Mouse (Mus musculus) frontal cortex, postnatal 25 days (tissue): ENCODE results near the gene Vsig10.
A peak's percentile ranks its signal among the peaks of the same experiment; 100 is the strongest.
"Not testable (repeated sequence)": the region's sequence is repeated elsewhere in the genome, so short reads cannot be mapped to it uniquely, and the experiment has no call there.

Experiments
- DNase-seq, 2 experiments: peaks; one replicate each; pipeline ENCODE4 v3.0.0; 2022; ENCODE audit warnings: low spot score in 2 of 2

The Vsig10 gene

DNA sequence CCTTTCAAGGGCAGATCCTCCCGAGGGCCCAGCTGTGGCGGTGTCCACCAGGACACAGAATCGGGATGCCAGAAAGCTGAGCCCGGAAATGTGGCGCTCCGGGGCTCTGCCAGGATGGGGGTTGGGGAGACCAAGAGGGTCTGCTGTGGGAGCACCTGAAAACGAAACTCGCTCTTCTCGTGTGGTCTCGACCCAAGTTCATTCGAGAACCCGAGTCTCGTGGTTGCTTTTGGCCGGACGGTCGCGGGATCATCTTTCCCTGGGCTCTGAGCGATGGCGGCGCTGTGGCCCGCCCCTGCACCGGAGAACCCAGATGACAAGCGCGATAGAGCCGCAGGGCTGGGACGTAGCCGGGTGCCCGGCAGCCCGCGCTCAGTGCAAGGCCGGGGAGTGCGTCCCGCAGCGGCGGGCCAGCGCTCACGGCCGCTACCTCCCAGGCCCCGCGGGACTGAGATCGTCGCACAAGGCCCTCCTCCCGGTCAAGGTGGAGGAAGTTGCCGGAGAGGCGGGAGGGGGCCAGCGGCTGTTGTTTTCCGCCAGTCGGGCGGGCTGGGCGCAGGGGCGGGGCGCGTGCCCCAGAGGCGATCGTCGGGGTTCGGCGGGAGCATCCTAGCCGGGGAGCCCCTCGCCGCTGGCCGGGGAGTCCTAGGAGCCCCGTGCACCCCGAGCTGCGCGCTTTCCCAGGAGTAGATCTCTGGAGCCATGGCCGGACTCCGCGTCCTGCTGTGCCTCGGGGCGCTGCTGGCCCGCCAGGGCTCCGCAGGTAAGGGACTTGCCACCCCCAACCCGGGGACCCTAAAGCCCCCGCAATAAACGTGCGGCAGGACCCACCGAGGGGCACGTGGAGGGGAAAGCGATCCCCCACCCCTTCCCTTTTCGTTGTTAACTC, at the start of gene Vsig10:
Vsig10 (plus strand) TSS at position 343 of the 889 bp plus-strand sequence.
- DNase-seq: peak in 1 of 2 experiments; percentile 29

DNA sequence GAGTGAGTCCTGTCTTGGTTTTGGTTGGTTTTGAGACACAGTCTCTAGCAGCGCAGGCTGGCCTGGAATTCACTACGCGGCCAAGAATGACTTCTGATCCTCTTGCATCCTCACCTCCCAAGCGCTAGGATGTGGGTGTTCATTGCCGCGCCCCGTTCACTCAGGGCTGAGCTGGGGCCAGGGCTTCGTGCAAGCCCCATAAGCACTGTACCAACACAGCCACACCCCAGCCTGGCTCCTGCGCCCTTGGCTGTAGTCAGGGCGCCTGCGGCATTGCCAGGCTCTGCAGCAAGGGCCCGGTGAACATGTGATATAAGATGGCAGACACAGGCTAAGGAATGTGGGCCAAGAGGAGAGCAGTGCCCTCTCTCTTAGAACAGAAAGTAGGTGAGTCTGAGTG, 49.5 kb upstream of the Vsig10 start:
- no peak for DNase-seq

GRCm38 (mm10) chr5:117271945-117272344, 46.9 kb upstream of the Vsig10 start:
- DNase-seq: peak; percentile 46 to 55

DNA sequence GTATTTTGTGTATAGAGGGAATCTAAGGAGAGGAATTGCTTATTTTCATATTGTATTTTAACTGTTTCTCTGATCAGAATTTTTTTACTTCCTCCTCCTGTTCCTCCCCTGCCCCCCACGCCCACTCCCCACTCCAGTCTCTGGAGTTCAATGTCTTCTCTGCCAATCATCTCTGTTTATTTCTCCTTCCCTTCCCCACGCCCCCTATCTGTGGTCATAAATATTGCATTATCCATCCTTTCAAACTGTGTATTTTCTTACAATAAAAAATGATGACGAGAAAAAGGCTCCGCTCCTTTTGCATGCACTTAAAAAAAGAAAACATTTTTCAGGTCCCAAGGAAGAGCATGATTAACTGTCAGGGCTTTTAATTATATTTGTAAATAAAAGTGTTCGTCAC, 44.1 kb upstream of the Vsig10 start:
- no peak for DNase-seq

DNA sequence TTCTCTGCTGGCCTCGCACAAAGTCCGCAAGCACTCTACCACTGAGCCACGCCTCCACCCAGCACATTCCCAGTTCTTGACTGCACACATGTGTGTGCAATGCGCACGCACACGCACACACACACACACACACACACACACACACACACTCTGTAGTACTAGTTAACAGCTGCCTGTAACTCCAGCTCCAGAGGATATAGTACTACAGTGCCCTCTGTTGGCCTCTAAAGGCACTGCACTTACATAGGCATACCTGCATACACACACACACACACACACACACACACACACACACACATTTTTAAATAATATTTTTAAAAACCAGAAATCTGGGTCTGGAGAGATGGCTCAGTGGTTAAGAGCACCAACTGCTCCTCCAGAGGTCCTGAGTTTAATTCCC, 41.1 kb upstream of the Vsig10 start:
- DNase-seq: no peak

DNA sequence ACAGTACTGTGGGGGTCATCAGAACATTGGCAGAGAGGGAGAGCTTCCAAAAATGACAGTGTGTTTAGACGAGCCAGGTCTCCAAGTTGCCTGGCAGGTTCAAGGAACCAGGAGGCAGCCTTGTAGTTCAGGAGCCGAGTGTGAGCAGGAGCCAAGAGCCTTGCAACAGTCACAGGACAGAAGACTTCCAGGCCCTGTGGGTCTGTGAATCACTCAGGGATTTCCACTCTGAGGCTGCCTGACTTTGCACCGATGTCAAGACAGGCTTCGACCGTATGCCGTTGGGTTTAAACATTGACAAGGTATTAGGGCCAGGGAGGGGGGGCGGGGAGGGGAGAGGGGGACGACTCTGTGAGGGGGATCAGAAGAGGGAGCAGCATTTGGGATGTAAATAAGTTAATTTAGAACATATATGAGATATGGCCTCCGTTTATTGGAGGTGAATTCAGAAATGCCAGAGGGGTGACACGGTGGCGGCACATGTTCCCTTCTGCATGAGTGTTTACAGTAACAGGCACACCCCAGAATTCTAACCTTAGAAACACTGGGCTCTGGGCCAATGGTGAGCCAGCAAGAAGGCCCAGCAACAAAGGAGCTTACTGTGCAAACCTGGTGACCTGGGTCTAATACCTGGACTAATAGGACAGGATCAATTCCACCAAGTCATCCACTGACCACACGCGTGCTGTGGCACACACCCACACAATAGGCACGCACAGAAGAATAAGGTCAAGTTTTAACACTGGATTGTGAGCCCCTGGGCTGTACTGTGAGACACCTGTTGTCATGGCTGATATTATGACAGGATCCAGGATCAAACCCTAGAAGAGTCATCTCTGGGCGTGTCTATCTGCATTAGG, 39.8 kb upstream of the Vsig10 start:
- DNase-seq: no peak

DNA sequence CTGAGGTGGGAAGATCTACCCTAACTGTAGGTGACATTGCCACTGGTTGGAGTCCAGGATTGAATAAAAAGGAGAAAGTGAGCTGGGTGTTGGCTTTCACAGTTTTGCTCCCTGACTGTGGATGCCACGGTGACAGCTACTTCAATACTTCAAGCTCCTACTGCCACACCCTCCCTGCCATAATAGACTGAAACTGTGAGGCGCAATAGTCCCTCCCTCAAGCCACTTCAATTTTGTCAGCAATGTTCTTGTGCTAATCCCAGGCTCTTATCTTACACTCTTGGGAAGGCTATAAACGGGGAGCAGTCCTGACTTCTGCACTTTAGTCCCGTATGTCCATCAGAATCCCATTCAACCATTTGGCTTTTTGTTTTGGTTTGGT, 39.2 kb upstream of the Vsig10 start:
- no peak for DNase-seq

DNA sequence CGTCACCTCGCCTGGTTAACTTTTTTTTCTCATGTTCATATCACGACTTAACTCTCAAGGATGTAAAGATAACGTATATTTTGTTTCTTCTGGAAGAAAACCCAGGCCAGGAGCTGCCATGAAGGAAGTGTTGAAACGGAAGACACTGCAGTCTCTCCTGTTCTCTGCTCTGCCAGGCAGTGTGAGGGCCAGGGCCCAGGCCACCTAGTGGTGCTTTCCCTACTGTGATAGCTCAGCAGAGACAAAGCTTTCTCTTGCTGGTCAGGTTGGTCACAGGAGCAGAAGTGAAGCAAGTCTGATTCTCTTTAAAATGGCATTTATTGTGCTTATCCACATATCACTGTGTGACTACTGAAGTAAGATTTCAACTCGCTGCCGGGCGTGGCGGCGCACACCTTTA, 37.3 kb upstream of the Vsig10 start:
- DNase-seq: no peak

- no peak for DNase-seq
Measured at GRCm38 (mm10) chr5:117282360-117282759, 36.5 kb upstream of the Vsig10 start.

DNA sequence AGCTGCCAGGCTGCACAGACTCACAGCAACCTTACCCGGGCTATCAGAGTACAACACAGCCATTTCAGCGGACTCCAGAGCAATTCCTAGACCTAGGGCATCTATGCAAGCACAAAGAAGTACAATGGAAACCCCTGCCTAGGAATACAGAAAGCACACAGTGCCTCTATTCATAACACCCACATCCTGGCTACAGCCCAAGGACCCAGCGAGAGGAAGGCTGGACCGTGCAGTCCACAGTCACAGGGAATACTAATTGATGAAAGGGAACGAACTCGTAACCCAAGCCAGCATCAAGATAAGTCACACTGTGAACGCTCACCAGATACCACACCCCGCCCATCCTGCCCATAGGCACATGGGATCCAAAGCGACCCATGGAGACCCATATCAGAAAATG, 34.9 kb upstream of the Vsig10 start:
- no peak for DNase-seq

DNA sequence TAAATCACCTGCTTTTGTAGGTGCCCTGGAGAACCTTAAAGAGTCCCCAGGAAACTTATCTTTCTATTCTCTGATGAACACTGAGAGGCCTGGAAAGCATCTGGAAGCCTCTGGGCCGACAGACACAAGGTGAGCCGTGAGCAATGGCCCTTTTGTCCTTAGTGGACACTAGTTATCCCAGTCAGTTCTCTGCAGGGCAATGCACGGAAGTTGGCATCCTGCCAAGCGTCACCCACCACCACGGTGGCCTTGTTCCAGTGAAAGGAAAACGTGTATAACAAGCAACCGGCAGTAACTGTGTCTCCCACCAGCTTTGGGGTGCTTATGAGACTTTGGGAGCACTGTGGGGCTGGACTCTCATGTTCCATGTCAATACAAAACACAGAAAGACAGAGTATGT, 34.2 kb upstream of the Vsig10 start:
- DNase-seq: no peak

GRCm38 (mm10) chr5:117285266-117285665, 33.6 kb upstream of the Vsig10 start:
- no peak for DNase-seq

GRCm38 (mm10) chr5:117286286-117286685, 32.6 kb upstream of the Vsig10 start:
- DNase-seq: no peak

GRCm38 (mm10) chr5:117286831-117287822, 31.8 kb upstream of the Vsig10 start, which contains the start of gene Pebp1:
Pebp1 (minus strand) TSS chr5:117287625.
- peak; percentile 83 to 89 for DNase-seq

DNA sequence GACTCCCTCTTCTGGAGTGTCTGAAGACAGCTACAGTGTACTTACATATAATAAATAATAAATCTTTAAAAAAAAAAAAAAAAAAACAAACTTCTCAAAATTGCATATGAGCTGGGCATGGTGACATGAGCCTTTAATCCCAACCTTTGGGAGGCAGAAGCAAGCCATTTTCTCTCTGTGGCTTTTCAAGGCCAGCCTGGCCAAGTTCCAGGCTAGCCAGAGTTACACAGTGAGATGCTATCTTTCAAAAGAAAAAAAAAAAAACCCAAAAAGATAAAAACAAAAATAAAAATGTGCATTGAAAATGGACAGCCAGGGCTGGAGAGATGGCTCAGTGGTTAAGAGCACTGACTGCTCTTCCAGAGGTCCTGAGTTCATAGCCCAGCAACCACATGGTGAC, 29.2 kb upstream of the Vsig10 start:
- DNase-seq: no peak

DNA sequence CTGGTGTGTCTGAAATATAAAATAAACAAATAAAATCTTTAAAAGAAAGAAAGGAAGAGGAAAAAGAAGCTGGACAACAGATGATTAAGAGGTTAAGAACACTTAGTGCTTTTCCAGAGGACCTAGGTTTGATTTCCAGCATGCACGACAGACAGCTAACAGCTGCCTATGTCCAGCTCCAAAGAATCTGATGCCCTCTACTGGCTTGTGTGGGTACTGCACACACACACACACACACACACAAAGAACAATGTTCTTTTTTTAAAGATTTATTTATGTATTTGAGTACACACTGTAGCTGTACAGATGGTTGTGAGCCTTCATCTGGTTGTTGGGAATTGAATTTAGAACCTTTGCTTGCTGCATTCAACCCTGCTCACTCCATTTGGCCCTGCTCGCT, 28.8 kb upstream of the Vsig10 start:
- no peak for DNase-seq

DNA sequence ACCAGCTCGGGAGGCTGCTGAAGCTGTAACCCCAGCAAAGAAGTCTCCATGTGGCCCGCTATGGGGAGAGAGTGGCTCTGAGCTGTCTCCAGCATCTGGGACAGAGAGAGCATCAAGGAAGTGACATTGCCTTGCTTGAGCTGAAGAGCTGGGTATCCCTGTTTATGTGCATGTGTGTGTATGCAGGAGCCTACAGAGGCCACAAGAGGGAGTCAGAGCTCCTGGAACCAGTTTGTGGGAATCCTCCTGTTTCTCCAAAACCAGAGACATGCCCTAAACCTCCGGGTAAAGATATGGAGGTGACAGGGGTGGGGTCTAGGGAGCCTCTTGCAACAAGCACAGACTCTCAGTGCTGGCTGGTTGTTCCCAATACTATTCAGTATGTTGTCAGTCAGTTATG, 27.6 kb upstream of the Vsig10 start:
- no peak for DNase-seq

- no peak for DNase-seq
Measured at GRCm38 (mm10) chr5:117292547-117292946, 26.3 kb upstream of the Vsig10 start.

DNA sequence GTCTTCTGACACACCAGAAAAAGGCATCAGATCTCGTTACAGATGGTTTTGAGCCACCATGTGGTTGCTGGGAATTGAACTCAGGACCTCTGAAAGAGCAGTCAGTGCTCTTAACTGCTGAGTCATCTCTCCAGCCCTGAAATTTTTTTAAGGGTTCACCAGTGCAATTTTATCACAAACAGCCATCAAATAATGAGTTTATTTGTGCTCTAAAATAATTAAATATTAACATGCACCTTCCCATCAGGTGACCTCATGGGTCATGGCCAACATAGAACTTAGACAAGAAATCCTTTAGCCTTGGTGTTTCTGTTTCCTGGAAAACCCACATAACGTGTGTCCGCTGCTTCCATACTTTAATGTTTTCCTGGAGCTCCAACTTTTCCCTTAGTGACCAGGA, 25.1 kb upstream of the Vsig10 start:
- DNase-seq: not testable (repeated sequence)

DNA sequence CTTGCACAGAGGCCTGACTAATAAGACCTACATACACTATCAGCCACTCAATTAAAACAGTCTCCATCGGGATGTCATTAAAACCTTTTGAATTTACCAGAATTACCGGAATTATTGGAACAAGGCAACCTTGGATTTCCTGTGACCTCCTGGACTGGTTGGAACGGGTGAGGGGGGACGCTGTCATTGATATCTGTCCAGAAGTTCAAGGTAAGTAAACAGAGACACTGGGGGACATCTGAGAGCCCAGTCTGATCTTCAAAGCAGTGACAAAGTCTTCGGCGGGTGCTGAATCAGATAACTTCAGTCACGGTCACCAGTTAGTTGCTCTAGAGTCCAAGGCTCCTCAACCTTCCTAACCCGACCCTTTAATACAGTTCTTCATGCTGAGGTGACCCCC, 23.9 kb upstream of the Vsig10 start:
- no peak for DNase-seq

GRCm38 (mm10) chr5:117302899-117303298, 16.0 kb upstream of the Vsig10 start:
- no peak for DNase-seq
